ENCODE assay signal across 9 mouse cellular contexts in genomic region chr12:108546508-108547153, GRCm38 (mm10). TPM values are rescaled to one million over a fixed set of nuclear protein-coding genes. Genes with fewer than 3 reads are reported as not detected.
DNase-seq lines count a peak whose midpoint lies in the region; ATAC-seq and TF ChIP-seq lines count a peak whose summit lies in the region.
"Had no signal": no experiment of that assay in that cellular context is flagged by ENCODE, and none has a peak within 500 bp of the region (broad histone marks: within the 10 kb centered on the region; RNA-seq: fewer than 3 reads in every experiment).

No protein-coding gene starts in this region.

- intact Hi-C loops in heart, postnatal 10 days (cut with DNase I) = no loop called here

- 0 out of 2 replicates have a peak overlapping the region, but pooled peaks have one; percentile 32 for H3K27ac ChIP-seq in kidney, embryonic 14.5 days (ENCODE audit: low read depth, low read length)
- peak overlapping the region; percentile 57 for H3K27ac ChIP-seq in midbrain, embryonic 16.5 days (ENCODE audit: low read length)

- H3K4me2 ChIP-seq in kidney, embryonic 14.5 days (replicated peaks; ENCODE audit: low read depth, low read length) = no peak overlapping the region; the same call in 1 of the 2 replicates
- peak overlapping the region; percentile 31 for H3K4me2 ChIP-seq in midbrain, embryonic 16.5 days (ENCODE audit: low read length)

- H3K4me1 ChIP-seq in kidney, embryonic 14.5 days (ENCODE audit: control insufficient read depth, insufficient read depth, low read length) = peaks cover 12% of the 10 kb centered on the region
- peaks cover 14% of the 10 kb centered on the region for H3K4me1 ChIP-seq in midbrain, embryonic 16.5 days (ENCODE audit: control insufficient read depth, insufficient read depth, low read length)

- no peaks in the 10 kb centered on the region for H3K9me3 ChIP-seq in kidney, embryonic 14.5 days (ENCODE audit: control insufficient read depth, low read length)
- H3K9me3 ChIP-seq in midbrain, embryonic 16.5 days (replicated peaks; ENCODE audit: control insufficient read depth, low read length, poor library complexity, severe bottlenecking) = no peaks in the 10 kb centered on the region

- no peak for TF ChIP-seq CTCF in brain, embryonic 14.5 days (IDR thresholded peaks at IDR 0.05; ENCODE audit: borderline replicate concordance, extremely low read depth, insufficient read depth, insufficient read length)

- peak; percentile 42; the same call in 1 of the 2 replicates for ATAC-seq in kidney, embryonic 14.5 days (ENCODE audit: low FRiP score, low TSS enrichment)
- peak; percentile 66; the same call in 1 of the 2 replicates for ATAC-seq in midbrain, embryonic 16.5 days

- H3K27me3 ChIP-seq in kidney, embryonic 14.5 days (ENCODE audit: control insufficient read depth, insufficient read depth, low read length) = no peaks in the 10 kb centered on the region
- H3K27me3 ChIP-seq in midbrain, embryonic 16.5 days (ENCODE audit: control insufficient read depth, insufficient read depth, low read depth, low read length) = no peaks in the 10 kb centered on the region

- no peak for DNase-seq in kidney, adult 18-20 months
- peak; percentile 89 for DNase-seq in brain, embryonic 14.5 days (ENCODE audit: low read depth)
- peak; percentile 29 to 36 for DNase-seq in heart, postnatal 10 days
- no peak for DNase-seq in thymus, postnatal 14 days
- no peak for DNase-seq in urinary bladder, postnatal 10 days (ENCODE audit: low spot score)
- no peak for DNase-seq in adipocyte (ENCODE audit: low spot score)
- DNase-seq: cerebellum, adult 8-10 months had no signal

- no peak overlapping the region for H3K9ac ChIP-seq in kidney, embryonic 14.5 days (ENCODE audit: low read depth, low read length)
- no peak overlapping the region for H3K9ac ChIP-seq in midbrain, embryonic 16.5 days (ENCODE audit: low read depth, low read length)

- no peak for TF ChIP-seq POLR2A in brain, embryonic 14.5 days (IDR thresholded peaks at IDR 0.05; ENCODE audit: borderline replicate concordance, extremely low read depth, insufficient read depth, insufficient read length, poor library complexity, severe bottlenecking)

- H3K4me3 ChIP-seq in kidney, embryonic 14.5 days (ENCODE audit: low read length) = no peak overlapping the region
- no peak overlapping the region for H3K4me3 ChIP-seq in midbrain, embryonic 16.5 days (ENCODE audit: low read depth, low read length)

- 12% methylated on average over 10 of the region's 10 CpGs for WGBS in kidney, embryonic 14.5 days
- 4% methylated on average over 10 of the region's 10 CpGs for WGBS in midbrain, embryonic 16.5 days

- H3K36me3 ChIP-seq in kidney, embryonic 14.5 days (ENCODE audit: control insufficient read depth, insufficient read depth, low read length) = no peaks in the 10 kb centered on the region
- no peaks in the 10 kb centered on the region for H3K36me3 ChIP-seq in midbrain, embryonic 16.5 days (ENCODE audit: control insufficient read depth, insufficient read depth, low read length)

RNA-seq across cellular contexts. Expression of gene Evl, which starts 7.9 kb away (rescaled TPM):
- polyA plus RNA-seq in kidney, embryonic 14.5 days (2014; fragmentation: Nextera tagmentation; extraction: Ambion mirVana) = 73.7 and 91.5 TPM in 2 replicates
- polyA plus RNA-seq in brain, embryonic 14.5 days (2012; rRNA removed) = 432 and 459 TPM in 2 replicates
- total RNA-seq in heart, postnatal 10 days (2021) = 100 to 1,000 TPM; 116 to 118 TPM
- 268 and 272 TPM in 2 replicates for polyA plus RNA-seq in midbrain, embryonic 16.5 days (2015; fragmentation: Nextera tagmentation; extraction: Ambion mirVana)

Comparison
In these comparisons a context has a peak if more than half of its experiments do, and no peak if none do; other contexts are left out.
1. DNase-seq: peak in brain, embryonic 14.5 days (single experiment) and heart, postnatal 10 days (2 of 2); none in kidney, adult 18-20 months (single experiment), thymus, postnatal 14 days (single experiment), urinary bladder, postnatal 10 days (single experiment) and adipocyte (single experiment).